Mouse (Mus musculus) spleen, adult 2 months (tissue): ENCODE measurements around the gene BC028528. TPM values are rescaled to one million over a fixed set of nuclear protein-coding genes. Genes with fewer than 3 reads are reported as not detected.
"Not testable (repeated sequence)": the region's sequence is repeated elsewhere in the genome, so short reads cannot be mapped to it uniquely, and the experiment has no call there.

ENCODE experiments used
- DNase-seq, 2 experiments: peaks; one replicate each; pipeline versions ENCODE4 v3.0.0 to v3.0.0-alpha.2; 2012 to 2021; ENCODE audit warnings: low spot score in 2 of 2, low read depth in 1 of 2
- H3K27ac ChIP-seq: fragments of 200-500 bp; 2 replicates; pipeline ENCODE4 v1.5.1; 2012; ENCODE audit warnings: low read length, inconsistent platforms; ENCODE audit not compliant: insufficient read depth
- H3K27me3 ChIP-seq: fragments of 200-500 bp; 2 replicates; pipeline ENCODE4 v1.6.1; 2012; ENCODE audit warnings: mild to moderate bottlenecking, moderate library complexity, low read length, inconsistent platforms; ENCODE audit not compliant: control insufficient read depth, insufficient read depth
- H3K36me3 ChIP-seq: fragments of 200-500 bp; 2 replicates; pipeline ENCODE4 v1.6.1; 2012; ENCODE audit warnings: mild to moderate bottlenecking, low read length, inconsistent platforms; ENCODE audit not compliant: control insufficient read depth, insufficient read depth
- H3K4me1 ChIP-seq: fragments of 200-500 bp; 2 replicates; pipeline ENCODE4 v1.6.1; 2011; ENCODE audit warnings: inconsistent platforms; ENCODE audit not compliant: control insufficient read depth, insufficient read depth, insufficient read length
- H3K4me3 ChIP-seq: fragments of 200-500 bp; 2 replicates; pipeline ENCODE4 v1.5.1; 2011; ENCODE audit warnings: mild to moderate bottlenecking, inconsistent platforms; ENCODE audit not compliant: insufficient read depth, insufficient read length; ENCODE audit errors: extremely low read depth
- CTCF ChIP-seq: fragments of 200-500 bp; IDR thresholded peaks from 2 replicates; pipeline ENCODE4 v1.5.1; 2011; ENCODE audit warnings: mild to moderate bottlenecking, inconsistent platforms; ENCODE audit not compliant: insufficient read depth, insufficient read length, insufficient replicate concordance; ENCODE audit errors: extremely low read depth
- POLR2A ChIP-seq: fragments of 200-500 bp; IDR thresholded peaks from 2 replicates; pipeline ENCODE4 v1.6.1; 2011; ENCODE audit warnings: low read depth, low read length, inconsistent platforms
- WGBS: fragments of 180-500 bp; shearing (Covaris S2); methylation state at CpG from one replicate; pipeline ENCODE4 v1.1.7; 2018; 5-methylcytosine and 5-hydroxymethylcytosine counted together
- polyA plus RNA-seq: library from polyadenylated mRNA; depleted of rRNA; stranded (reverse); fragments of >200 nt; gene quantifications from 2 replicates; pipeline ENCODE4 v1.2.3, GENCODE M21; 2012

Gene BC028528
- polyA plus RNA-seq, 1 experiment: 12.7 TPM

DNA sequence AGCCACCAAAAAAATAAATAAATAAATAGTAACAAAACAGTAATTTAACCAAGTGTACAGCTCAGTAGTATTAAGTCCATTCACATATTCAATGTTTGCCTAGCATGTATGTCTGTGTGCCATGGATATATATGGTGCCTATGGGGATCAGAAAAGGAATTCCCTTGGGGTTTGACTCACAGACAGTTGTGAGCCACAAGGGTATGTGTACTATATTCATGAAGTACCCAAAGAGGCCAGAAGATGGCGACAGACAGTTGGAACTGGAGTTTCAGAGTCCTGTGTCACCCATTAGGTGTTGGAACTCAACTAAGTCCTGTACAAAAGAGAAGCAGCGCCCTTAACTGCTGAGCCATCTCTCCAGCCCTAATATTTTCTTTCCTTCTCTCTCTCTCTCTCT lies 30.0 kb downstream of the BC028528 start:
- Histone ChIP-seq H3K36me3 (peaks cover 14% of the 10 kb centered on the region), H3K27ac (no peak overlapping the region), H3K4me3 (no peak overlapping the region), H3K4me1 (no peaks in the 10 kb centered on the region), H3K27me3 (no peaks in the 10 kb centered on the region)
- 39% methylated on average over 2 of the region's 2 CpGs for WGBS
- TF ChIP-seq CTCF (peak; percentile 31; the same call in 1 of the 2 replicates), POLR2A (no peak)
- DNase-seq: peak; percentile 59 to 73

DNA sequence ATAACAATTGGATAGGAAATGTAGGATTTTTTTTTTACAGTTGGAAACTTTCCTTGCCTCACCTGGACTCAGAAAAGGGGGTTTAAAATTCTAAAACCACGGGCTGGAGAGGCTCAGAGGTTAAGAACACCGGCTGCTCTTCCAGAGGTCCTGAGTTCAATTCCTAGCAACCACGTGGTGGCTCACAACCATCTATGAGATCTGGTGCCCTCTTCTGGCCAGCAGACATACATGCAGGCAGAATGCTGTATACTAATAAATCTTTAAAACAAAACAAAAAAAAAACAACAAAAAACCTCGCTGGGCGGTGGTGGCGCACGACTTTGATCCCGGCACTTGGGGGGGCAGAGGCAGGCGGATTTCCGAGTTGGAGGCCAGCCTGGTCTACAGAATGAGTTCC lies 30.6 kb downstream of the BC028528 start:
- WGBS: 79% methylated on average over 10 of the region's 10 CpGs
- Histone ChIP-seq H3K36me3 (peaks cover 14% of the 10 kb centered on the region), H3K4me1 (no peaks in the 10 kb centered on the region), H3K27ac (no peak overlapping the region), H3K27me3 (no peaks in the 10 kb centered on the region), H3K4me3 (no peak overlapping the region)
- no peak for DNase-seq
- TF ChIP-seq CTCF (no peak), POLR2A (no peak)

DNA sequence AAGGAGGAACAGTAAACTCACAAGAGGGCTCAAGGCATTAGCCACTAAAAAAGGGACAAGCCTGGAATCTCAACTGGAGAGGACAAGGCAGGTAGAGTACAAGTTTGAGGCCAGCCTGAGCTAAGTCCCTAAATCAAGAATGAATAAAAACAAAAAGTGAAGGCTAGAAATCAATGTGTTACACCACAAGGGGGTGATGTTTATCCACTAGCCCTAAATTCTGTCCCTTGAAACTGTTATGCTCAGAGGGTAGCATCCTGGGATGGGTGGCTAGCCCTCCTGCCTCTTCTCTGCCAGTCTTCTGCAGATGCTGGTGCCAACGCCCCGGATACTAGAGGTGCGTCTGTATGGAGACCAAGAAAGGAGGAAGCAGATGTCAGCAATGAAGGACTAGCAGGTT lies 31.5 kb downstream of the BC028528 start:
- Histone ChIP-seq H3K27ac (no peak overlapping the region), H3K4me3 (no peak overlapping the region), H3K36me3 (peaks cover 12% of the 10 kb centered on the region), H3K4me1 (no peaks in the 10 kb centered on the region), H3K27me3 (no peaks in the 10 kb centered on the region)
- 71% methylated on average over 3 of the region's 3 CpGs for WGBS
- TF ChIP-seq CTCF: no peak
- TF ChIP-seq POLR2A: no peak
- DNase-seq: no peak

DNA sequence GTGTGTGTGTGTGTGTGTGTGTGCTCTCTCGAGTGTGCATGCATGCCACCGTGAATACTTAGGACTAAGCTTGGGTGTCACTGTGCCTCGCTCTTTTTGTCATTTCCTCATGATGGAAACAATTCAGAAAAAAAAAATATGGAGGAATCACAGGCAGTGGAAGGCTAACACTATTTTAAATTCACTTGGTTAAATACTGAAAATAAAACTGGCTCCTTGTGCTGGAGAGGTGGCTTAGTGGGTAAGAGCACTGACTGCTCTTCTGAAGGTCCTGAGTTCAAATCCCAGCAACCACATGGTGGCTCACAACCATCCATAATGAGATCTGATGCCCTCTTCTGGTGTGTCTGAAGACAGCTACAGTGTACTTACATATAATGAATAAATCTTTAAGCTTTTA lies 33.5 kb downstream of the BC028528 start:
- H3K4me1 ChIP-seq, H3K27me3 ChIP-seq: not testable (repeated sequence)

DNA sequence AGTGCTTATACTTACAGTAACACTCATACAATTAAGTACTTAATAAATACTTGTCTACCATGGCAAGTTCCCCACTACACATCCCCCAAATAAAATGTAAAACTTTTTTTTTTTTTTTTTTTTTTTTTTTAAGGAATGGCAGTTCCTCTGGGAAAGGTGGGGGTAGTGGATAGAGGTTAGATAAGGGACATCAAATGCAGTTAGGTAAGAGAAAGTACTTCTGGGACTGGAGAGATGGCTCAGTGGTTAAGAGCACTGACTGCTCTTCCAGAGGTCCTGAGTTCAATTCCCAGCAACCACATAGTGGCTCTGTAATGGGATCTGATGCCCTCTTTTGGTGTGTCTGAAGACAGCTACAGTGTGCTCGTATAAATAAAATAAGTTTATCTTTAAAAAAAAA lies 34.8 kb downstream of the BC028528 start:
- H3K27ac ChIP-seq, H3K36me3 ChIP-seq, H3K27me3 ChIP-seq, H3K4me3 ChIP-seq, H3K4me1 ChIP-seq, DNase-seq: not testable (repeated sequence)
- WGBS: 85% methylated on average over 1 of the region's 1 CpGs

More for the DNA sequence above, 33.5 kb downstream of the BC028528 start:
- not testable (repeated sequence) for H3K4me3 ChIP-seq, H3K36me3 ChIP-seq, H3K27ac ChIP-seq, DNase-seq
- 87% methylated on average over 3 of the region's 3 CpGs for WGBS

DNA sequence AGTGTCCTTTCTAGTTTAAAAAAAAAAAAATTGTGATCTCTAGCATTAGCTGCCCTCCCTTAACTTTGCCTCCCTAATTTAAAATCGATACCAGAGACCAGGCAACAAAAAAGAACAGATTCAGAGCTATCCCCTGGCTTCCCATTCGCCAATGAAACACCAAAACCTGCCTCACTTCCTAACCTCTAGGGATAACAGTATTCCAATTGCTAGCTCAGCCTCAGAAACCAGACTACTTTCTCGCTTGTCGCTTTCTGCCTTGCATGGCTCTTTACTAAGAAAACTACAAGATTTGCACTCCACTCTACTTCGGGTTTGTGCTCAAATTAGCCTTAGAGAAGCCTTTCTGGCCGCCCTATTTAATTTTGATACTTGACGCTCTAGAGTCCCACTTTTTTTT lies 35.7 kb downstream of the BC028528 start:
- DNase-seq: no peak
- Histone ChIP-seq H3K4me1 (no peaks in the 10 kb centered on the region; the same call in 1 of the 2 replicates), H3K36me3 (peaks cover 16% of the 10 kb centered on the region), H3K27ac (no peak overlapping the region; the same call in 1 of the 2 replicates), H3K27me3 (no peaks in the 10 kb centered on the region), H3K4me3 (peak overlapping the region; percentile 77)
- TF ChIP-seq CTCF: no peak
- no peak for TF ChIP-seq POLR2A
- 41% methylated on average over 7 of the region's 7 CpGs for WGBS

DNA sequence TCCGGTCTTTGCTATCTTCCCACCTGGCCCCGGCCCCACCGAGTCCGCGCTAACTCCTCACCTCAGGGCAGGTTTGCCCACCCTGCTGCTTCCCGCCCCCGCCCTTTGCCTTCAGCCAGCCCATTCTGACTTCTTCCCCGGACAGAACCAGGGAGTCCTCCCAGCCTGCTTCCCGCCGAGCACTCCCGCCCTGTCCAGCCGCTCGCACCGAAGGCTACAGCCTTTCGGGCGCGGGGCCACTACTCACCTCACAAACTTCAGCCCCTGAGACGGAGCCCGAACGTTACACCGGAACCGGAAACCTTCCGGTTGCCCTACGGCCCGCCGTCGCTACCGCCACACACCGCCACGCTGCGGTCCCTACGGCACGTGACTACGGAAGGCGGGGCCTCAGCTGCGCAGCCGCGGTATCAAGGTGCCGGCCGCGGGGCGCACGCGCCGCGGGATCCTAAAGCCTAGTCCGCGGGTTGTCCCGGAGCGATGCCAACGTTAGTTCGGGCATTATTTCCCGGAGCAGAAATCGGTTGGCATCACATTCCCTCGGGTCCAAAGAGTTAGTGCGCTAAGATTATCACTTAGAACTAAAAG lies 36.2 kb downstream of the BC028528 start, which contains the start of gene Prpf3:
Gene Prpf3, minus strand, starts transcription at position 384 of the 588 bp plus-strand sequence.
- under 1% methylated on average over 56 of the region's 56 CpGs for WGBS
- TF ChIP-seq POLR2A (peak; percentile 54), CTCF (no peak)
- H3K4me3 ChIP-seq: peak within 1 kb of the TSS; percentile 77
- peak within 1 kb of the TSS; percentile 68 for H3K27ac ChIP-seq
- peaks cover 20% of the 10 kb centered on the region for H3K36me3 ChIP-seq
- peak; percentile 77 to 94 for DNase-seq
- no peaks in the 10 kb centered on the region for H3K27me3 ChIP-seq
- H3K4me1 ChIP-seq: no peaks in the 10 kb centered on the region; the same call in 1 of the 2 replicates
